Mouse (Mus musculus): Measurements from ENCODE around the gene Tbx5. TPM values are rescaled to one million over a fixed set of nuclear protein-coding genes. Genes with fewer than 3 reads are reported as not detected.

Tbx5 gene
- 0.05 and 0.06 TPM in 2 replicates for polyA plus RNA-seq (2012; rRNA removed)

- DNase-seq: no peak
- no peaks in the 10 kb centered on the region for H3K36me3 ChIP-seq (ENCODE audit: control insufficient read depth, insufficient read depth, low read length)
- TF ChIP-seq CTCF (conservative IDR thresholded peaks at IDR 0.05; ENCODE audit: insufficient read depth, insufficient read length, low read depth, low read length): no peak
- TF ChIP-seq POLR2A (IDR thresholded peaks at IDR 0.05; ENCODE audit: low read depth, low read length): no peak
- no peaks in the 10 kb centered on the region for H3K27me3 ChIP-seq (replicated peaks; ENCODE audit: control insufficient read depth, insufficient read depth, low read length)
- H3K4me3 ChIP-seq (ENCODE audit: insufficient read depth, low read depth, low read length): no peak within 1 kb of the TSS
- H3K4me1 ChIP-seq (ENCODE audit: control insufficient read depth, insufficient read depth, low read length): no peaks in the 10 kb centered on the region
- WGBS: 4% methylated on average over 16 of the region's 16 CpGs
- H3K27ac ChIP-seq (ENCODE audit: insufficient read depth, low read depth, low read length): no peak within 1 kb of the TSS
These were observed at the start of gene Tbx5 for GRCm38 (mm10) chr5:119832479-119832796. TSS of gene Tbx5 (plus strand) at chr5:119832668.

GRCm38 (mm10) chr5:119785959-119786358 lies 46.5 kb upstream of the Tbx5 start:
- Histone ChIP-seq H3K4me3 (ENCODE audit: insufficient read depth, low read depth, low read length) (no peak overlapping the region), H3K27ac (ENCODE audit: insufficient read depth, low read depth, low read length) (no peak overlapping the region), H3K36me3 (ENCODE audit: control insufficient read depth, insufficient read depth, low read length) (no peaks in the 10 kb centered on the region), H3K27me3 (replicated peaks; ENCODE audit: control insufficient read depth, insufficient read depth, low read length) (no peaks in the 10 kb centered on the region), H3K4me1 (ENCODE audit: control insufficient read depth, insufficient read depth, low read length) (no peaks in the 10 kb centered on the region)
- WGBS: 91% methylated on average over 7 of the region's 7 CpGs
- no peak for DNase-seq
- no peak for TF ChIP-seq POLR2A (IDR thresholded peaks at IDR 0.05; ENCODE audit: low read depth, low read length)
- no peak for TF ChIP-seq CTCF (conservative IDR thresholded peaks at IDR 0.05; ENCODE audit: insufficient read depth, insufficient read length, low read depth, low read length)

- H3K4me1 ChIP-seq (ENCODE audit: control insufficient read depth, insufficient read depth, low read length): no peaks in the 10 kb centered on the region
- H3K27ac ChIP-seq (ENCODE audit: insufficient read depth, low read depth, low read length): no peak overlapping the region
- 44% methylated on average over 5 of the region's 5 CpGs for WGBS
- no peaks in the 10 kb centered on the region for H3K27me3 ChIP-seq (replicated peaks; ENCODE audit: control insufficient read depth, insufficient read depth, low read length)
- no peak for DNase-seq
- H3K36me3 ChIP-seq (ENCODE audit: control insufficient read depth, insufficient read depth, low read length): no peaks in the 10 kb centered on the region
- TF ChIP-seq POLR2A (IDR thresholded peaks at IDR 0.05; ENCODE audit: low read depth, low read length) (no peak), CTCF (conservative IDR thresholded peaks at IDR 0.05; ENCODE audit: insufficient read depth, insufficient read length, low read depth, low read length) (no peak)
- no peak overlapping the region for H3K4me3 ChIP-seq (ENCODE audit: insufficient read depth, low read depth, low read length)
These were observed 40.8 kb upstream of the Tbx5 start for GRCm38 (mm10) chr5:119791664-119792063.

GRCm38 (mm10) chr5:119793972-119794371 lies 38.5 kb upstream of the Tbx5 start:
- TF ChIP-seq CTCF (conservative IDR thresholded peaks at IDR 0.05; ENCODE audit: insufficient read depth, insufficient read length, low read depth, low read length): no peak
- no peak for TF ChIP-seq POLR2A (IDR thresholded peaks at IDR 0.05; ENCODE audit: low read depth, low read length)
- WGBS: 6% methylated on average over 4 of the region's 4 CpGs
- Histone ChIP-seq H3K27me3 (replicated peaks; ENCODE audit: control insufficient read depth, insufficient read depth, low read length) (no peaks in the 10 kb centered on the region; the same call in 1 of the 2 replicates), H3K4me3 (ENCODE audit: insufficient read depth, low read depth, low read length) (no peak overlapping the region), H3K27ac (ENCODE audit: insufficient read depth, low read depth, low read length) (no peak overlapping the region), H3K36me3 (ENCODE audit: control insufficient read depth, insufficient read depth, low read length) (no peaks in the 10 kb centered on the region), H3K4me1 (ENCODE audit: control insufficient read depth, insufficient read depth, low read length) (no peaks in the 10 kb centered on the region)
- DNase-seq: no peak

GRCm38 (mm10) chr5:119795376-119795775 lies 37.1 kb upstream of the Tbx5 start:
- no peak overlapping the region for H3K27ac ChIP-seq (ENCODE audit: insufficient read depth, low read depth, low read length)
- 2% methylated on average over 6 of the region's 6 CpGs for WGBS
- no peaks in the 10 kb centered on the region for H3K4me1 ChIP-seq (ENCODE audit: control insufficient read depth, insufficient read depth, low read length)
- H3K4me3 ChIP-seq (ENCODE audit: insufficient read depth, low read depth, low read length): no peak overlapping the region
- TF ChIP-seq POLR2A (IDR thresholded peaks at IDR 0.05; ENCODE audit: low read depth, low read length) (no peak), CTCF (conservative IDR thresholded peaks at IDR 0.05; ENCODE audit: insufficient read depth, insufficient read length, low read depth, low read length) (no peak)
- no peak for DNase-seq
- H3K36me3 ChIP-seq (ENCODE audit: control insufficient read depth, insufficient read depth, low read length): no peaks in the 10 kb centered on the region
- H3K27me3 ChIP-seq (replicated peaks; ENCODE audit: control insufficient read depth, insufficient read depth, low read length): no peaks in the 10 kb centered on the region; the same call in 1 of the 2 replicates

GRCm38 (mm10) chr5:119795777-119796176 lies 36.7 kb upstream of the Tbx5 start:
- WGBS: 9% methylated on average over 3 of the region's 3 CpGs
- DNase-seq: no peak
- Histone ChIP-seq H3K4me1 (ENCODE audit: control insufficient read depth, insufficient read depth, low read length) (no peaks in the 10 kb centered on the region), H3K4me3 (ENCODE audit: insufficient read depth, low read depth, low read length) (no peak overlapping the region), H3K27me3 (replicated peaks; ENCODE audit: control insufficient read depth, insufficient read depth, low read length) (no peaks in the 10 kb centered on the region; the same call in 1 of the 2 replicates), H3K36me3 (ENCODE audit: control insufficient read depth, insufficient read depth, low read length) (no peaks in the 10 kb centered on the region), H3K27ac (ENCODE audit: insufficient read depth, low read depth, low read length) (no peak overlapping the region)
- TF ChIP-seq POLR2A (IDR thresholded peaks at IDR 0.05; ENCODE audit: low read depth, low read length) (no peak), CTCF (conservative IDR thresholded peaks at IDR 0.05; ENCODE audit: insufficient read depth, insufficient read length, low read depth, low read length) (no peak)

- TF ChIP-seq POLR2A (IDR thresholded peaks at IDR 0.05; ENCODE audit: low read depth, low read length): no peak
- no peak for TF ChIP-seq CTCF (conservative IDR thresholded peaks at IDR 0.05; ENCODE audit: insufficient read depth, insufficient read length, low read depth, low read length)
- no peak for DNase-seq
- H3K27me3 ChIP-seq (replicated peaks; ENCODE audit: control insufficient read depth, insufficient read depth, low read length): no peaks in the 10 kb centered on the region; the same call in 1 of the 2 replicates
- no peak overlapping the region for H3K4me3 ChIP-seq (ENCODE audit: insufficient read depth, low read depth, low read length)
- WGBS: 3% methylated on average over 33 of the region's 33 CpGs
- H3K4me1 ChIP-seq (ENCODE audit: control insufficient read depth, insufficient read depth, low read length): no peaks in the 10 kb centered on the region
- H3K36me3 ChIP-seq (ENCODE audit: control insufficient read depth, insufficient read depth, low read length): no peaks in the 10 kb centered on the region
- H3K27ac ChIP-seq (ENCODE audit: insufficient read depth, low read depth, low read length): no peak overlapping the region
These were observed 35.9 kb upstream of the Tbx5 start for GRCm38 (mm10) chr5:119796443-119797160.

Data from kidney, adult 2 months (tissue).